Mouse (Mus musculus) embryonic fibroblast, embryonic 13.5 days (primary cell): Measurements from ENCODE around the gene Hoxd10.

Experiments used
- CTCF ChIP-seq: IDR thresholded peaks from 2 replicates; pipeline ENCODE4 v1.5.1; 2011; ENCODE audit warnings: mild to moderate bottlenecking, control low read depth, low read length, moderate library complexity, borderline replicate concordance; ENCODE audit not compliant: insufficient read depth
- POLR2A ChIP-seq: IDR thresholded peaks from 2 replicates; pipeline ENCODE4 v1.6.1; 2011; ENCODE audit warnings: low read depth, mild to moderate bottlenecking, control low read depth, low read length, moderate library complexity

- TF ChIP-seq CTCF (no peak), POLR2A (no peak)
Observed at GRCm38 (mm10) chr2:74657251-74658023, 34.3 kb upstream of the Hoxd10 start.
